Mouse (Mus musculus) yolk sac, embryonic 10.5 days (tissue): ENCODE measurements at regions not wholly inside any gene's neighbourhood (a gene's known extent, or its start where the extent isn't known, plus 50 kb on each side); places are given as distances from the start of the nearest gene placed in this dataset.

Experiments used
- DNase-seq: peaks from one replicate; pipeline ENCODE4 v3.0.0-alpha.2; 2017; ENCODE audit warnings: low spot score

DNA sequence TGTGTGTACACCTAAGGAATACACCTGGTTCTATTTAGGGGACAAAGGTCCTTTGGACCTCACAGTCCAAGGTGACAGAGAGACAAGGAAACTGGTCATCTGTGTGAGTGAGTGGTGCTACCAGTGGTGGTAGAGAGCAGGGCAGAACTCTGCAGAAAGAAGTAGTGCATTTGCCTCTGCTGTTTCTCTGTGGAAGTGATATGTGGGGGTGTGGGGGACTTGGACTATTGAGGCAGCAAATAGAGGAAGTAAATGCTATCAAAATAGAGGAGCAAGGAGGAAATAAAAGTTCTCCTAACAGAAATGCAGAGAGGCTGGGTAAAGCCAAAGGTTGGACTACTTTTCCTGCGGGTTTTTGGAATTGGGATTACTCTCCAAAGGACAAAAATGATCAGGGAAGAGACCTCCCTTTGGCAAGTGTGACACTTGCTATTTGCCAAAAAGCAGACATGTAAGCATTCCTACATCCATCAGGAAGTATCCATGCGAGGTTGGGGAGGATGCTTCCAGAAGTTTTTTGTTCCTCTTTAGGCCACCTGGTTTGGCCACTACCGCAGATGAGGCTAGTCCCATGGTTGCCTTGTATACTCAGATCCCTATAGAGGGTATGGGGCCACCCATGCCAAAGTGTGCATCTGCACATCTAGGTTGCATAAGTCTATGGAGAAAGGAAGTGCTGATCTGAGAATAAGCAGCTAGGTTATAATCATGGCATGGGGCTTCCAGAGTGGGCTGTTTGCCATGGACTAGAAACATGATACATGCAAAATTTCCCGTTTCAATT is 285.0 kb upstream of the Klf4 start:
- DNase-seq, result no peak

DNA sequence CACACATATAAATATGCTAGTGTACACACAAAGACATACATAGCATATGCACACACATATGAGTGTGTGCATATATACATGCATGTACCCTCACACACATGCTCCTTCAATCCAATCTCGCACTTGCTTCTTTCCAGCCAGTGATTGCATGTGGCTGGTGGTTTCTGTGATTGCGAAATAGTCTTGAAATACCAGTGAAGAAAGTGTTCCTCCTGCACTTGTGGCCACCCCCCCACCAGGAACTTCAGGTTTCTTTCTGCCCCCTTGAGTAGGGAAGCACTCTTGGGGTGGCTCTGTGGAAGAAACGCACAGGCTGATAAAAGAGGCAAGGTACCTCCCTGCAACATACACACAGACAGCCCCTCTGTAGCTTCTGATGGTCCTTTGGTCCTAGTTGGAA is 283.6 kb upstream of the Klf4 start:
- no peak for DNase-seq

DNA sequence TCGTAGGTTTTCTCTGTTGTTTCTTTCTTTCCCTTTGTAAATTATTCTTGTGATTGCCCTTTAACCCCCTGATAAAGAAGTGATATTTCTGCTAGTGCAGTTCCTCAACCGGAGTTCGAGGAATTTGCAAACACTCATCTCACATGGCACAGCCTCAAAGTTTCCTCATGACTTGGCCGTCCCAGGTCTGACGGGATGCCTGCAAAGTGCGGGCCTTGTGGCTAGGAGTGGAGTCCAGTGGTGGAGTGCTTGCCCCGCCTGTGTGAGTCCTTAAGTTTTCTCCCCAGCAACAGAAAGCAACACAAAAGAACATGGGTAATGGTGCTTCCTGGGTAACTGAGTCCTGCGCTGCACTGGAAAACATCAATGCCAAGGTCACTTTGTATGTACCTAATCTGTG is 280.6 kb upstream of the Klf4 start:
- no peak for DNase-seq

DNA sequence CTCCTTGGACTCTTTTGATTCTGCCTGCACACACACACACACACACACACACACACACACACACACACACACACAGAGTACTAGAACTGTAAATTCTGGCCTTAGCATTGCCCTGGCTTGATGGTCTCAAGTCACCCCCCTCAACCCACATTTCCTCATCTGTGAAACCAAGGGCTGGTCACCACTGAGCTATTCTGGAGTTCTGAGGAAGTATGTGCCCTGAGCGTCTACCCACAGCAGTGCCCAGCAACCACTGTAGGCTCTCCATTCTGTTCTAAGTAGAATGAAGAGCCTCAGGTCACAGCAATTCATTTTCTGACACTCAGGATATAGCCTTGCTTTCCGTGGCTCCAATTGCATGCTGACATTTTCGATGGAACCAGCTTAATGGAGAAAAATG is 279.4 kb upstream of the Klf4 start:
- no peak for DNase-seq

DNA sequence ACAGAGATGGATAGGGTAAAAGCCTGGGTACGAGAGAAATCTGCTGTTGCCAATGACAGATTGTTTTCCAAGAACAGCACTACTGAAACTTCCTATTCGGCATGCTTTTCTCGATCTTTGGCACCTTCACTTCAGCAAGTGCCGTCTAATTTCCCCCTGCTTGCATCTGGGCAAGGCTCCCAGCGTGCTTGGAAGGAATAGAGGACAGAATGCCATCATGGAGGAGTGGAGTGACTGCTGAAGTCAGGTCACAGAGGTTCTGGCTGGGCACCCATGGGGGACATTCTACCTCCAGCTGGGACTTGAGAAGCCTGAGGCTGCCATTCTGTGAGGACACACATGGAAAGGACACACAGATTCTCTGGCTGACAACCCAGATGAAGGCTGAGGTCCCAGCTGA is 276.2 kb upstream of the Klf4 start:
- DNase-seq, result no peak

DNA sequence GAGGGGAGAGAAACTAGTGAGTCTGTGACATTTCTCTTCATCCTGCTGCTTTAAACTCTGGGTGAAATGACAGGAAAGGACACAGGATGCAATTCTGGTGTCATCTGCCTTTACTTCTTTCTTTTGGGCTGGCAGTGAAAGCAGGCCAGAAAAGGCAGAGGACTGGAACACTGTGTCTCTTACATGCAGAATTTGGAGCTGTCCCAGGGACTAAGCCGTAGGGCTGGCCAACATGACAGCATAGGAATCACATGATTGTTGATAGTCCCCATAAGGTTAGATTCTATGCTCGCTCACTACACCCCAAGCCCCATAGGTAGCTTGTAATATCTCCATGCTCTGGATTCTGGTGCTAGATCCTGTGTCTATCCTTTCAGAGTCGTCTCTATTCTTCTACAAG is 274.5 kb upstream of the Klf4 start:
- no peak for DNase-seq

DNA sequence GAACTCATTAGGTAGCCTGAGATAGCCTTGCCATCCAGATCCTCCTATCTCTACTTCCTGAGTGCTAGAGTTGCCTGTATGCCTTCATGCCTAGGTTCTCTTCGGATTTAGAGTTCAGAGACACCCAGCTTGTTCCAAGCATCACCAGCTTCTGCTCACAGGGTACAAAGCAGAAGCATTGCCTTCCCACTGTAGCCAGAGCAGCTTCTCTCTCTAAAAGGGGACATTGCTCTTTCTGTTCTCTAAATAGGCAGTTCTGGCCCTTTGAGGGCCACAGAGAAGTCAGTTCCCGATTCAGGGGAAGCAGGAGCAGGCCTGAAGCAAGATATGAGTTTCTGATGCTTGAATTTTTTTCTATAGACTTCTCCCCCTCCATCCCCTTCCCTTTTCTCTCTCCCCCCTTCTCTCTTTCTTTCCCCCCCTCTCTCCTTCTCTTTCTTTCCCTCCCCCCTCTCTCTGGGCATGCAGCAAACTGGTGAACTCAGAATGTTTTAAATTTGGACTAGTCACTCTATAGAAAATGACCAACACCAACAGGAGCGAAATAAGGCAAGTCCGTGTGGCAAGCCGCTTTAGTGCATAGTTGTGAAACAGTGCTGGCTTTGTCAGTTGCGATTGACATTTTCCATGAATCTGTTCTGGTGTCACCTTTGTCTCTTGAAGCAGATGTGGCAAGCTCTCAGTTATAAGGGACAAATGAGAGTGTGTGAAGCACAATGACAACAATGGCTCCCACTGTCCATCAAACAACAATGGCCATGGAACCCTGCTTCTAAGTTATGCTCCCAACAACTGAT is 273.2 kb upstream of the Klf4 start:
- DNase-seq, result no peak

DNA sequence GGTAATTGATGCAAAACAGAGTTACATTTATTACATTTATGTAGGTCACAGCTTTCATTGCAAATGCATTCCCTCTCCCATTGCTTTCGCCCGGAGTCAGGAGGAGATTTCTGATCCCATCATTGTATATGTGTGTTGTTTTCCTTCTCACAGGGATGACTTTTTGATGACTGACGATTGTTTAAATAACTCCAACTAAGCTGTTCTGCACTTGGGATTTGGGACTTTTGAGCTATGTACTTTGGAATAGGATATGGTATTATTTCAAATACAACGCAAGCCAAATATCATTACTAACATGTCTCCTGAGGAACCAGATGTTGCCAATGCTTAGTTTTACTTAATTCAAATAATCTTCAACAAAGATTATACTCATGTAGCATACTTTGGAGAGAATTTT is 269.8 kb upstream of the Klf4 start:
- DNase-seq, result no peak

- DNase-seq, result no peak
Measured at GRCm38 (mm10) chr4:55798099-55798498, 265.8 kb upstream of the Klf4 start.

- DNase-seq, result no peak
Measured at GRCm38 (mm10) chr4:55781329-55781847, 249.1 kb upstream of the Klf4 start.

DNA sequence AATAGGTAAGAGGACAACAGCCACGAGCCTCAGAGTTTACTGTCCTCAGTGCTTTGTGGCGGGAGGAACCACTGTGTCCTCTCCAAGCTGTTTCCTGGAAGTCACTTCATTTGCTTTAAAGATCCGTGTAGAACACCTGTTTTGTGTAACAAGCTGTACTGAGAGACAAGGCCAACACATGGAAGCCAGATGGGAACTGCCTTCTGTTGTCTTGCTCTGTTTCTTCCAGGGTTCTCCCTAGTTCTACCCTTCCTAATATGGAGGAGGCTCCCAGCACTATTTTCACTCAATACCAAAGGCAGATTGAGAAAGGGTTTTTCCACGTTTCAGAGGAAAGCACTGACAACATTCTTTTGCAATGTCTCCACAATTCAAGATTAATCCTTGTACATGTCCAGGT is 247.3 kb upstream of the Klf4 start:
- no peak for DNase-seq

- DNase-seq, result no peak
Measured at GRCm38 (mm10) chr4:55775858-55776257, 243.6 kb upstream of the Klf4 start.

DNA sequence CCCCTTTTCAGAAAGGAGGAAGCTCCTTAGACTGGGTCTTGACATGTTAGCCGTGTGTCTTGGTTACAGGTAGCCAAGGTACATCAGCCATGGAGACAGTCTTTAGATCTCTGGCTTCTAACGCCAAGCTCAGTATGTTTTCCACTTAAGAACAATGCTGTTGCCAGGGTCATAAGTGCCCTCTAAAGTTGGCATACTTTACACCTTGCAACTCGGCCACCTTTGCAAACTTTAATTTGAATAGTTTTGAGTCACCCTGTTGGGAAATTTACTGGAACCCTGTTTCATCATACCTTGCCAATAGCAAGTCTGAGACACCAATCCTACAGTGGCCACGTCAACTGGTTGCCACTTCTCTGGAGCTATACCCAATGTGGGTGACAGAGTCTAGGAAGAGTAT is 242.3 kb upstream of the Klf4 start:
- DNase-seq, result no peak

GRCm38 (mm10) chr4:55769656-55770055 is 237.4 kb upstream of the Klf4 start:
- no peak for DNase-seq

DNA sequence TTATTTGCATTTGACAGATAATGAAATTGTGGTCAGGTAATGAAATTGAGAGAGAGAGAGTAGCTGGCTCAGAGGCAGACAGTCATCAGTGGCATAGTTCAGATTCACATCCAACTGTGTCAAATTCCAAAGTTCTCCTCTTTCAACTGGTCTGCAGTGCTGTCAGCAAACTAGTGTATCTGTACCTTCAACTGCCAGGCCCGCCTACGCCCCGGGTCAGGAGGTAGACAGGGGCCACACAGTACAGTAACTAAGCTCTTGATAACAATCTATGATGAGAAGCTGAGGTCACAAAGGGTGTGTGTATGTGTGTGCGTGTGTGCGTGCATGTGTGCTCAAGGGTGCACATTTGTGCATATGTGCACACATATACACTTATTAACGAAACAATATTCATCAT is 236.1 kb upstream of the Klf4 start:
- no peak for DNase-seq

DNA sequence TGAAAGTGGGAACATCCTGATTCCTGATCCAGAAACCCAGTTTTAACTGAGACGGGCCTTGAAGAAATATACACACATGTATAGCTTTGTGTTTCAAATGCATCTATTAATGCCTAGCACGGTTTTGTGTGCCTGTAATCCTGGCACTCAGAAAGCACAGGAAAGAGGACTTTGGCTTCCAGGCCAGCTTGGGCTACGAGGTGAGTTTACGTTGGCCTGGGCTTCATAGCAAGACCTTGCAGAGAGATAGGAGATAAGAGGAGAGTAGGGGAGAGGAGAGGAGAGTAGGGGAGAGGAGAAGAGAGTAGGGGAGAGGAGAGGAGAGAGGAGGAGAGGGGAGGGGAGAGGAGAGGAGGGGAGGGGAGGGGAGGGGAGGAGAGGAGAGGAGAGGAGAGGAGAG is 234.9 kb upstream of the Klf4 start:
- DNase-seq, result no peak

DNA sequence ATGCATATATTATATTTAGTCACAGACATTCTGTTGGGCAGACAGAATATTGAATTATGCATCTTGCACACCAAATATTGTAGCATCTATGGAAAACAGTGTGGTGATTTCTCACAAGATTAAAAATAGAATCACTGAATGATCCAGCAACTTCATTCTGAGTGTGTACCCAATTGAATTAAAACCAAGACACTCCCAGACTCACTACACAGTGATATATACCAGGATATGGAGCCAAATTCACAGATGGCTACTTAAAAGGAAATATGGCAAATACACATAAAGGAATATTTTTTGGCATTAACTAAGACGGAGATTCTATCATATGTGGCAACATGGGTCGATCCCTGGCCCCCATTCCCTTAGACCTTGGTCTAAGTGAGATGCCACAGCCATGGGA is 233.5 kb upstream of the Klf4 start:
- DNase-seq, result no peak

DNA sequence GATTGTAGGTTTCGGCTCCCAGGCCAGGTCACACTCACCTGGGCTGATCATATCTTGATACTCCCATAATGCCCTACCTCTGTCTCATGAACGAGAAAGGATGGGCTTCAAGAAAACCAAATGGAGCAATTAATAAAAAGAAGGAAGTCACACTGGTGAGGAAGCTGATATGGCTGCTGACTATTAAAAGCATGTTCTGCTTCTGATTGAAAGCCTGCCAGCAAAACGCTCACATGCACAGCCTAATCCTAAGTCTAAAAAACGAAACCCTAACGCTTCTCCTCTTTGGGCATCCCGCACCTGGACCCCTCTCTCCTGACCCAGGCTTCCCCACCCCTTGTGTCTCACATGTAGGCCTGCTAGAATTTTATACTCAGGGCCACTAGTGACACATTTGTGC is 230.8 kb upstream of the Klf4 start:
- no peak for DNase-seq

DNA sequence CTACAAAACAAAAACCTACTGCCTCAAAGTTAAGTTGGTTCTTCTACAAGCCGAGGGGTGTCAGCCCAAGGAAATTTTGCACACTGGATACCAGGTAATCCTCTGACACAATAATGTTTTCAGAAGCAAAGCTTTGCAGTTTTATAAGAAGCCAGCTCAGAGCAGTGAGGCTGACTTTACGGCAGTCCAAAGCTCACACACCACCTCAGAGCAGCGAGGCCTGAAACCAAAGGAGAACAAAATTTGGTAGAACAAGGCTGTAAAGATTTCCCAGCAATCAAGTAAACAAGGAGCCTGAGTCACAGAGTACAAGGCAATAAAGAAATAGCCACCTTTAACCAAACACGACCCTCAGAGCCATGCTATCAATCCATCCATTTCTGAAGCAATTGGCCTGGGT is 230.1 kb upstream of the Klf4 start:
- DNase-seq, result no peak

GRCm38 (mm10) chr4:55757148-55757927 is 225.1 kb upstream of the Klf4 start:
- DNase-seq, result no peak

GRCm38 (mm10) chr4:55749949-55750600 is 217.8 kb upstream of the Klf4 start:
- DNase-seq, result peak; percentile 11

GRCm38 (mm10) chr4:55741355-55741754 is 209.1 kb upstream of the Klf4 start:
- DNase-seq, result no peak
